Mouse (Mus musculus): Measurements from ENCODE around the gene Gm16434.
"Not testable (repeated sequence)": the region's sequence is repeated elsewhere in the genome, so short reads cannot be mapped to it uniquely, and the experiment has no call there.

DNA sequence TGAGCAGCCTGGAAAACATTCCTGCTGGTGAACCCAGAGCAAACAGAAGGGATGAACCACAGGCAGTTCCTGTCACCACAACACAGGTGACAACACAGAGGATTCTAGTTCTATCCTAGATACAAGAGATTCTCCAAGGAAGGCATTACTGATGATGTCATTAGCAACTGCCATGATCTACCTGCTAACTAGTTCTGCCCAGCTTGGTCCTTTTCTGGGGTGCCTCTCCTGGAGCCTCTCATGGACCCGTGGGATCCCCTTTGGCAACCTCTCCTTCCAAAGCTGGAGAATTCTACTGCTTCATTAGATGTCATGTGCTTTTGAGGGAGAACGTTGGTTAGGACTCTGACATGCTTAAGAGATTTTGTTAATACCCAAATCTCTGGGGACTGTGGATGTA lies at the start of gene Gm16434:
- TF ChIP-seq GATA1 (IDR thresholded peaks at IDR 0.05; ENCODE audit: borderline replicate concordance, low read length); FLI1 (IDR thresholded peaks at IDR 0.05; ENCODE audit: low read length): not testable (repeated sequence)
